Mouse (Mus musculus) megakaryocyte, embryonic 14.5 days (primary cell): ENCODE measurements at regions not wholly inside any gene's neighbourhood (a gene's known extent, or its start where the extent isn't known, plus 50 kb on each side); places are given as distances from the start of the nearest gene placed in this dataset.

Experiments
- H3K27me3 ChIP-seq: replicated peaks from 2 replicates; pipeline ENCODE3; 2012; ENCODE audit warnings: inconsistent platforms
- H3K36me3 ChIP-seq: replicated peaks from 2 replicates; pipeline ENCODE3; 2012; ENCODE audit warnings: low read length, inconsistent platforms, mixed read lengths
- H3K4me1 ChIP-seq: 2 replicates; pipeline ENCODE4 v1.6.1; 2012; ENCODE audit warnings: inconsistent platforms
- H3K4me3 ChIP-seq: replicated peaks from 2 replicates; pipeline ENCODE3; 2012; ENCODE audit warnings: moderate library complexity, mild to moderate bottlenecking, inconsistent platforms
- H3K9me3 ChIP-seq: 2 replicates; pipeline ENCODE4 v1.6.1; 2012; ENCODE audit warnings: inconsistent platforms
- FLI1 ChIP-seq: IDR thresholded peaks from 2 replicates; pipeline ENCODE4 v1.6.1; 2012; ENCODE audit warnings: low read length, inconsistent platforms, mixed read lengths
- GATA1 ChIP-seq: IDR thresholded peaks from 3 replicates; pipeline ENCODE4 v1.6.1; 2012; ENCODE audit warnings: mixed read lengths, low read length, inconsistent platforms, borderline replicate concordance

DNA sequence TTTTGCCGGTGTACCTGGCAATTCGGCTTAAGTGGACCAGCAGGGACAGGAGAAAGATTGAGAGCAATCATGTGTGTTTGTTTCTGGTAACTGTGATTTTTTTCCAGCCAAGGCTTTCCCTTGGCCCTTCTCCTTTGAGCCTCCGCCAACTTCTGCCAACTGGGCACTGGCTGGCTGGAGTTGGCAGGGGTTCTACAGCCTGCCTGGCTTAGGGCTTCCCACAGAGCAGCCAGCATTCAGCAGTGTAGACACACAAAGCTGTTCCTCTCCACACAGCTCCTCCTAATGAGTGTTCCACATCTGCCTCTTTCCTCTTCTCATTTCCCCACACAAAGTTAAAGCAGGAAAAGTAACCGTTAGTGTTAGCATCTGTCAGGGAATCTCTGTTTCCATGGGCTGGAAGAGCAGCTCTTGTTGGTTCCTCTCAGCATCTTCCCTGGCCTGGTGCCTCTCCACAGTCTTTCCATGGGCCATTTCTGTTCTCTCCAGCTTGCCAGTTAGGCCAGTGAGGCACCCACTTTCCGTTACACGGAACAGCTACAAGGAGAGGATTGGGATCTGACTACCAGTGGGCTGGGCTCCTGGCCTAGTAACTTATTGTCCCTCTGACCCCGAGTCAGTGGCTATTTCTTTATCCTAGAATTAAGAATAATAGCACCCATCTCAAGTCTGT lies 68.0 kb upstream of the Rbm24 start:
- peaks cover 15% of the 10 kb centered on the region for H3K4me1 ChIP-seq
- no peaks in the 10 kb centered on the region for H3K27me3 ChIP-seq
- no peak overlapping the region for H3K4me3 ChIP-seq
- H3K9me3 ChIP-seq, result no peaks in the 10 kb centered on the region
- no peak for TF ChIP-seq GATA1
- TF ChIP-seq FLI1, result no peak
- H3K36me3 ChIP-seq, result no peaks in the 10 kb centered on the region

- H3K4me1 ChIP-seq, result peaks cover 23% of the 10 kb centered on the region
- H3K36me3 ChIP-seq, result no peaks in the 10 kb centered on the region
- no peaks in the 10 kb centered on the region for H3K27me3 ChIP-seq
Measured at GRCm38 (mm10) chr13:46355306-46355705, 62.9 kb upstream of the Rbm24 start.

DNA sequence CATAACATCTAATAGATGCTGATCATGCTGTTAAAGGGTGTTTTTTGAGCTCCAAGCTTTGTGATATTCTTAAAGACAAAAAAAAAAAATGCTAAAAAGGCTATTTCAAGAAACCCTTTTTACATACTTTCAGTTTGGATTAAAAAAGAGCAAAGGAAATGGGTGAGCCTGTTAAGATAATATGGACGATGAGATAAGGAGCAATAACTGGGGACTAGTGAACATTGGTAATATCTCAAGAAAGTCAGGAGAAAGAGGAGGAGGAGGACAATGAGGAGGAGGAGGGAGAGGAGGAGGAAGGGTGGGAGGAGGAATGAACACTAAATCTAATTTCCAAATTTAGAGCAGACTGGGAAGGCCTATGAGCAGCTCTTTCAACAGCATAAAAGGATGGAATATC lies 62.3 kb upstream of the Rbm24 start:
- TF ChIP-seq GATA1, result no peak
- TF ChIP-seq FLI1, result no peak
- no peaks in the 10 kb centered on the region for H3K9me3 ChIP-seq
- H3K36me3 ChIP-seq, result no peaks in the 10 kb centered on the region
- H3K27me3 ChIP-seq, result no peaks in the 10 kb centered on the region
- peak overlapping the region; percentile 33 for H3K4me3 ChIP-seq
- H3K4me1 ChIP-seq, result peaks cover 30% of the 10 kb centered on the region

More at GRCm38 (mm10) chr13:46355306-46355705, 62.9 kb upstream of the Rbm24 start:
- Histone ChIP-seq H3K4me3 (no peak overlapping the region), H3K9me3 (no peaks in the 10 kb centered on the region)
- no peak for TF ChIP-seq GATA1

- Histone ChIP-seq H3K9me3 (no peaks in the 10 kb centered on the region), H3K4me3 (no peak overlapping the region), H3K4me1 (peaks cover 34% of the 10 kb centered on the region), H3K27me3 (no peaks in the 10 kb centered on the region), H3K36me3 (no peaks in the 10 kb centered on the region)
- TF ChIP-seq GATA1 (no peak), FLI1 (no peak)
Measured at GRCm38 (mm10) chr13:46357037-46357436, 61.2 kb upstream of the Rbm24 start.

DNA sequence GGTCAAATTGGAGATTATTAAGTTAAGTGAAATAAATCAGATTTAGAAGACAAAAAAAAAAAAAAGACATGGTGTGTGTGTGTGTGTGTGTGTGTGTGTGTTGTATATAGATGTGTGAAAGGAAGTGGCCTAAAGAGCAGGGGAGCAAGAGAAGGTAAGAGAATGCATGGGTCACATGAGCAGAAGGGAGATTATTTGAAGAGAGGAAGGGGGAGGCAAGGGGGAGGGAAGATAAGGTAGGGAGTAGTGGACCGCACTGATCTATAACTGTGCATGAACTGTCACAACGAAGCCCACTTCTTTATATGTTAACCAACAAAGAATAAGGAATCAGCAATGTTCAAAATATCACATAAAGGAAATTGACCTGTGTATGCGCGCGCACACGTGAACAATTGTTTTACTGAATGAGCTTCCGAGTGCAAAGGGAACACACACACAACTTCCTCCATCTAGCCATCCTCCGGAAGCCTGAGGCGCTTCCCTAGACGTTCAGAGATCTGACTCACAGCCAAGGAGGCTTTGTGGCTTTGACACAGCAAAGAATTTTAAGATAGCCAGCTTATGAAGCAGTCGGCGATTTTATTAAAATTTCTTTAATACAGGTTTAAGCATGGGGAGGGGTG lies 57.6 kb upstream of the Rbm24 start:
- Histone ChIP-seq H3K36me3 (no peaks in the 10 kb centered on the region), H3K27me3 (no peaks in the 10 kb centered on the region), H3K4me1 (peaks cover 28% of the 10 kb centered on the region), H3K4me3 (peak overlapping the region; percentile 78), H3K9me3 (no peaks in the 10 kb centered on the region)
- TF ChIP-seq GATA1 (no peak), FLI1 (no peak)

DNA sequence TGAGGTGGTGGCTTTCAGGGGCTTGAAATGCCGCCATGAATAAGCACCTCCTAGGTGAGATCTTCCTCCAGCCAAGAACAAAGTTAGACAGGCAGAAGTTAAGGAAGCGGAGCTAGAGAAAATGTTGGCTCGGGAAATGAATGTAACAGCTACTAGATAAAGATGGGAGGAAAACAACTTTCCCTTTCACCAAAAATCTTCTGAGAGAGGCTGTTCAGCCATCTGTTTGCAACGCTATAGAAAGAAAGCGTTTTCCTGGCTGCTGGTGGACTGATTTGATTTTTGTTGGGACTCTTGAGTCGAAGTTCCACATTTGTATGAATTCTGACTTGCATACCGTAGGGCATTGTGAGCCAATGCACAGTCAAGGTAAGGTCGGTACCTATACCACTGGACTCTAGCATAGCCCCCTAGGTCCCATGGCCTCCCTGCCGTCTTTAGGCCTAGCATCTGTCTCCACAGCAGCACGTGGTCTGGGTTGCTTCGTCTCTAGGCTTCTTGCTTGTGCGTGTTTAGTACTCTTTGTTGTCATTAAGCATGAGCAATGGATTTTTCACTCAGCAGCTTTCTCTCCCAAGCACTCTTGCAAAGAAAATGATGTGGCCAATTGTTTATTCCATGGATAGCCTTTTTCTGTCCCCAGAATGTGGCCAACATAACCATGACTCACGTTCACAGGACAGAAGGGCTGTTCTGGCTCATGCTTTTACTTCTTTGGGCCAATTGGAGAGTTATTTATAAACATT lies 54.6 kb upstream of the Rbm24 start:
- Histone ChIP-seq H3K4me1 (peaks cover 19% of the 10 kb centered on the region), H3K36me3 (no peaks in the 10 kb centered on the region), H3K27me3 (peaks cover 3% of the 10 kb centered on the region), H3K4me3 (no peak overlapping the region), H3K9me3 (peaks cover 6% of the 10 kb centered on the region)
- TF ChIP-seq GATA1 (no peak), FLI1 (no peak)

- H3K4me3 ChIP-seq, result no peak overlapping the region
- TF ChIP-seq FLI1 (no peak), GATA1 (no peak)
- peaks cover 3% of the 10 kb centered on the region for H3K27me3 ChIP-seq
Measured at GRCm38 (mm10) chr13:46364202-46364912, 53.9 kb upstream of the Rbm24 start.

GRCm38 (mm10) chr13:46365292-46365691 lies 52.9 kb upstream of the Rbm24 start:
- TF ChIP-seq FLI1 (no peak), GATA1 (no peak)
- Histone ChIP-seq H3K4me3 (no peak overlapping the region), H3K9me3 (peaks cover 9% of the 10 kb centered on the region), H3K27me3 (peaks cover 4% of the 10 kb centered on the region), H3K4me1 (peaks cover 13% of the 10 kb centered on the region), H3K36me3 (no peaks in the 10 kb centered on the region)

More at GRCm38 (mm10) chr13:46364202-46364912, 53.9 kb upstream of the Rbm24 start:
- Histone ChIP-seq H3K36me3 (no peaks in the 10 kb centered on the region), H3K9me3 (peaks cover 6% of the 10 kb centered on the region), H3K4me1 (peaks cover 15% of the 10 kb centered on the region)
